Mouse (Mus musculus): ENCODE results near the gene Rnase1.
"Not testable (repeated sequence)": the region's sequence is repeated elsewhere in the genome, so short reads cannot be mapped to it uniquely, and the experiment has no call there.

Gene Rnase1

DNA sequence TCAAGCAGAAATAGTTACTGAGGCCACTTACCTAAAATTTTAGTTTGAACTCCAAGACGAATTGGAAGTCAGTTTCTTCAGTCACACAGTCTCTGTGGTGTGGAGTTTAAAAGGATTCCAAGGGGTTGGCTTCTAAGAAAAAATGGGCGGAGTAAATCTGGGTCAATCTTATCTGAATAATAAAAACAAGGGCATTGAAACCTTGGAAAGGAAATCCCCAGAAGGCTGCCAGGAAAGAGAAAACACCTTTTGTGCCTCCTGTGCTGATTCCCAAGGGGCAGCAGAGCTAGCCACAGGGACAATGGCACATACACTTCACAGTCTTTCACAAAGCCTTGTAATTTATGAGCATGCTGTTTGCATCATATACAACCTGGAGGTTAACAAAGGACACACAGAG is at the start of gene Rnase1:
Rnase1 (minus strand) TSS at position 101 of the 400 bp plus-strand sequence.
- DNase-seq (ENCODE audit: low read depth, low spot score) = no peak

DNA sequence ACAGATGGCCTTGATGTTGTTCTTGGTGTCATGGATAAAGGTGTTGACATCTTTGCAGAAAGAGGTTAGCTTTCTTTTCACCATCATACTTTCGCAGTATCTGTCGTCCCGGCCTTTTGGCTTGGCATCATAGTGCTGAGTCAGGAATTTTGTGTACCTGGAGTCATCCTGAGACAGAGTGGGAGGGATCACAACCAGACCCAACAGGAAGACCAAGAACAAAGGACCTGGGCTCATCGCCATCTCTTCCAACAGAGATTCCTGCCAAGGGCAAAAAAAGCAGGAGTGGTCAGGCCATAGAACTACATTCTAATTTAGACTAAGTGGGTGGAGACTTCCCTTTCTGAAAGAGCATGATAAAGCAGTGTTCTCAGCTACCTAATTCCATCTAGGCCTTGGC is 49.1 kb upstream of the Rnase1 start:
- DNase-seq (ENCODE audit: low read depth, low spot score) = no peak

DNA sequence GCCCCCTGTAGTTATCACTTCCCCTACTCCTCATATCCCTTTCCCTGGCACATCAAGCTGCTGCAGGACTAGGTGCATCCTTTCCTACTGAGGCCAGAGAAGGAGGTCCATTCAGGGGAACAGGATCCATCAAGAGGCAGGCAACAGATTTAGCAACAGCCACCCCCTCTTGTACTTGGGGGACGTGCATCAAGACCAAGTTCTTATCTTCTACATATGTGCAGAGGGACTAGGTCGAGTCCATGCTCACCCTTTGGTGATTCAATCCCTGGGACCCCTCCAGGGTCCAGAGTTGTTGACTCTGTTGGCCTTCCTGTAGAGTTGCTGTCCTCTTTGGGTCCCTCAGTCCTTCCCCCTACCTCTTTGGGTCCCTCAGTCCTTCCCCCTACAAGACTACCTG is 34.5 kb upstream of the Rnase1 start:
- DNase-seq (ENCODE audit: low read depth, low spot score) = not testable (repeated sequence)

DNA sequence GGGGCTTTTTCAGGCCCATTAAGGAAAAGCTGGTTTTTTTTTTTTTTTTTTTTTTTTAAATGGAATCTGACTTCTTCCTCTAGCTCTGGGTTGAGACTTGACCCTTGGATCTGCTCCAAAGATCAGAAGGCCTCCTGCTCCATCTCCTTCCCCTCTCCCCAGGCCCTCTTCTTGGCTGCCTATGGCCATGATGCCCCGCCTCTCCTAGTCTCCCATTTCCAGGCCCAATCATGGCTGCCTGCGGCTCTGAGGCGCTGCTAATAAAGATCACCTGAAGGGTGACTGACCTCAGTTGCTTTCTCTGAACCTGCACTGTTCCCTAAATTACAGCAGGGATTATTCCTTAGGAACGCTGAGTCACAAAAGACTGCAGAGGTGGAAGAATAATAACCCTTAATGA is 27.3 kb upstream of the Rnase1 start:
- DNase-seq (ENCODE audit: low read depth, low spot score) = no peak

DNA sequence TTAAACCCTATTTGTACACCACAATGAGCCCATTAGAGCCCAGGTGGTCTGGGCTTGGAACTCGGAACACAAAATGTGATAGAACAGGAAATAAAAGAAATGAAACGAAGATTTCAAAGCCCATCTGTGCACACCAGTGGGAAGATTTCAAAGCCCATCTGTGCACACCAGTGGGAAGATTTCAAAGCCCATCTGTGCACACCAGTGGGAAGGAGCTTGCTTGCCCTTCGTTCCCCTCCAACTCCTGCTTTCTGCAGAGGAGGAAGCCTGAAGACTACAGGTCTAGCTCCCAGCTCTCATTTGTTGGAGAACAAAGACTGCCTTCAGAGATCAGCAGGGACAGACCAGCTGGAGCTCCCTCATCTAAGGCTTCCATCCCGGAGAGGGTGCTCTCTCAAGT is 26.4 kb upstream of the Rnase1 start:
- DNase-seq (ENCODE audit: low read depth, low spot score) = not testable (repeated sequence)

DNA sequence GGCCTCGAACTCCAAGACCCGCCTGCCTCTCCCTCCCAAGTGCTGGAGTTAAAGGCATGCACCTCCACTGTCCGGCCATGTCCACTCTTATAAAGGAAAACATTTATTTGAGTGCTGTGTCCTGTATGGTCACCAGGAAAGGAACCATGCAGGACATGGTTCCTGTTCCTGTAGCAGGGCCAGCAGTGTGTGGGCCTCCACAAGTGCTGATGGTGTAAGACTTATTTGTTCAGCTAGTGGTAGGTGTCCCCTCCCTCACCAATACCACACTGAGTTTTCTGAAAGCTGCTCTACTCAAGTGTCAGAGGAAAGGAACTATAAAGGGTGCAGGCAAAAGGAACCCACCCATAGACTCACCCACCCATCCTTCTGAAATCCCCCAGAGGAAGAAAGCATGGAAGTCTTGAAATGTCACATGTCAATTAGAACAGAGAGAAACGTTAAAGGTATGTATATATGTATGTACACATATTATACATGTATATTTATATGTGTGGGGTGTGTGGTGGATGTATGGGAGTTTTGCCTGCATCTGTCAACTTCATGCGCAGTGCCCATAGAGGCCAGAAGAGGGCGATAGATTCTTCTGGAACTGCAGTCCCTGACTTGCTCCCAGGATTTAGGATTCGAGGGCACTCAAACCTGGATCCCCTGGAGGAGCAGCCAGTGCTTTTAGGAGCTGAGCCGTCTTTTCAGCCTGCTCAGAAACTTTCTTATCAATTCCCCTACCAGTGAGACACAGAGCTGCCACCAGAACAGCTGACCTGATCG is 25.7 kb upstream of the Rnase1 start:
- not testable (repeated sequence) for DNase-seq (ENCODE audit: low read depth, low spot score)

DNA sequence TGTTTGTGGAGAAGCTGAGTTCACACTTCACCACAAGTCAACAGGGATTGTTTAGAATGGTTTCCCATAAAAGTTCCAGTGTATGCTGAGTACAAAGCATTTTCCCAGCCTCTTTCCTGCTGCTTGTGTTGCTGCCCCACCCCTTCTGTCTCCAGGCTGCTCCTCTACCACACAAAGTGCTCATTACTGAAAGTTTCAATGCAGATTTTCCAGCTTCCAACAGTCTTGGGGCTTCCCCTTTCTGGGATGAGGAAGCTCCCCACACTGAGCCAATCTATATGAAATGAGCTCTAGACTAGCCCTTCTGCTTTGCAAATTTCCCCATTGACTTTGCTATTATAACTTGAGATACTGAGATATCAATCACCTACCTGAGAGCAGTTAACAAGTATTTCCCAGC is 19.5 kb upstream of the Rnase1 start:
- no peak for DNase-seq (ENCODE audit: low read depth, low spot score)

DNA sequence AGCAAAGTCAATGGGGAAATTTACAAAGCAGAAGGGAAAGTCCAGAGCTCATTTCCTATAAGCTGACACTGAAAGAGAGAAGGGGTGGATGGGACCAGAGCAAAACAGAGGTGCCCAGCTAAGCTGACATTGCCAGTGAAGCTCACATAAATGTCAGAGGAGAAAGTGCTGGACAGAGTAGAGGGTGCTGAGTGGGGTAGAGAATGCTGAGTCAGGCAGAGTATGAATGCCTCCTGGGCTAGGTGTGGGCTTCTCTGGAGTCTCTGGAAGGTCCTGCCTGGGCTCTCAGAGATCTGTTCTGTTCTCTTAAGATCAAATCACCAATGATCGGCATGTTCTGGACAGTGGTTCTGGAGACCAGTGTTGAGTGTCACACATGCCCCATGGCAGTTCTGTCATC is 18.9 kb upstream of the Rnase1 start:
- DNase-seq (ENCODE audit: low read depth, low spot score) = no peak

DNA sequence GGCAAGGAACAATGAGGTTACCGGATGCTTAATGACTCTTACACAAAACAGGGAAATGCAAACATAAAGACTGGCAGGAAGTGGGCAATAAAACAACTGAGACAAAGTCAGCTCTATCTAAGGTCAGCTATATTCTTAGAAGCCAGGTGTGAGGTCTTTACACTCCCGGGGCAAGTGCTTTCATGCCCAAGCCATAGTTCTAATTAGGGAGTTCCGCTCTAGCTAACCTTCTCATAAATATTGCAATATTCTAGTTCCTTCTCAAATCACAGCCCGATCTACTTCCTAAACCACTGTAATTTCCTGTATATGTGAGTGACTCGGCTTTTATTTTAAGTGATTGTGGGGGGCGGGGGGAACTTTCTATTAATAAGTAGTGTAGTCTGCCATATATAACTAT is 16.7 kb upstream of the Rnase1 start:
- DNase-seq (ENCODE audit: low read depth, low spot score) = not testable (repeated sequence)

DNA sequence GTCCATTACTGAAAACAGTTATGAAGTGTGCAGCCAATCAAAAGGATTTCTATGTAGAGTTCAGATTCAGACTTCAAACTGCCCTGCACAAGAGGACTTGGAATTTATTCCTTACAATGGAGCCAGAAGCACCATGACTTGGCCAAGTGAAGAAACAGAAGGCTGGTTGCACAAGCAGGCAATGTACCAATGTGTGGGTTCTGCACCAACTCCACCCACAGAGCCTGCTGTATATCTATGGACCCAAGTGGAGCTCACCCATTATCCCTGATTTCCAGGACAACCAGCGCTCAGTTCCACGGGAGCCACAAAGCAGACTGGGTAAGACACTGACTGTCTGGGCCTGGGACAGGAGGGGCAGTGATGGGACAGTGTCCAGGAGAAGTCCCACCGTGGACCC is 15.4 kb upstream of the Rnase1 start, which contains the start of gene Rnase2b:
Rnase2b (plus strand) TSS at position 285 of the 400 bp plus-strand sequence.
- DNase-seq (ENCODE audit: low read depth, low spot score) = not testable (repeated sequence)

DNA sequence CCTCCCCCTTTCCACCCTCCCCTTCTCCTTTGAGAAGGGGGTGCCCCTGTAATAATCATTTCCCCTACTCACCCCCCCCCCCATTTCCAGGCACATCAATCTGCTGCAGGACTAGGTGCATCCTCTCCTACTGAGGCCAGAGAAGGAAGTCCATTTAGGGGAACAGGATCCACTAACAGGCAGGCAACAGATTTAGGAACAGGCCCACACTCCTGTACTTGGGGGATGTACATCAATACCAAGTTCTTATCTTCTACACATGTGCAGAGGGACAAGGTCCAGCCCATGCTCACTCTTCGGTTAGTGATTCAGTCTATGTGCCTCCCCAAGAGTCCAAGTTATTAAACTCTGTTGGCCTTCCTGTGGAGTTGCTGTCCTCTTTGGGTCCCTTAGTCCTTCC is 10.5 kb upstream of the Rnase1 start:
- no peak for DNase-seq (ENCODE audit: low read depth, low spot score)

DNA sequence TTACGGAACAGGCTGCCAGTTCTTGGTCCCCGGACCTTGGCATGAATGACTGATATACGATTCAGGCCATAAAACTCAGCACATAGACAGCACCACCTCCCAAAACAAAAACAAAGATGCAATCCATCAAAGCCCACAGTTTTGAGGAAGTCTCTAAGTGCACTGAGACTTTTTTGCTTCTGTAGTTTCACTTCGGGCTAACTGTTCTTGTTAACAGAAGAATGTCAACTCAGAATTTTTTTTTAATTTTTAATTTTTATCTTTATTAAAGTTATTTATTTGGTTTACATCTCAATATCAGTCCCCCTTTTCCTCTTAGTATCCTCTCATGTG is 10.1 kb upstream of the Rnase1 start:
- no peak for DNase-seq (ENCODE audit: low read depth, low spot score)

DNA sequence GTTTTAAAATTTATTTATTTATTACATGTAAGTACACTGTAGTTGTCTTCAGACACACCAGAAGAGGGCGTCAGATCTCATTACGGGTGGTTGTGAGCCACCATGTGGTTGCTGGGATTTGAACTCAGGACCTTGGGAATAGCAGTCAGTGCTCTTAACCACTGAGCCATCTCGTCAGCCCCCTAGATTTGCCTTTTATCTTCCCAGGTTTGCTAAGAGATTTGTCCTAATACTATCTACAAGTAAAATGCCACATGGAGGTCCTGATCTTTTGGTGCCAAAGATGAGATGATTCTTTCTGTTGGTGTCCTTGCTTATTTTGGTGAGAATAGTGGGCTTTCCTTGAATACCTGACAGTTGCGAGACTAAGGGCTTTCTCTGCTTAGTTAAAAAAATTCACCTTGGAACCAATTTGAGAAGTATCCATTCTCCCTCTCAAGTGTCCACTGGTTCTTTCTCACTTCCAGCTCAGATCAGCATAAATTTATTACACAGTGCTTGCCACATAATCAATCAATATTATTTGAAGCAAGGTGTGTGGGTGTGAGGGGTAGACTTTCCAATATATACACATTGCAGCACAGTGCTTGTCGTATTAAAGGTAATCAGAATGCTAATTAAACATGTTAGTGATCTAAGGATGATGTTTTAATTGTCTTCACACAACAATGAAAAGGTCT is 9.6 kb upstream of the Rnase1 start:
- DNase-seq (ENCODE audit: low read depth, low spot score) = no peak

DNA sequence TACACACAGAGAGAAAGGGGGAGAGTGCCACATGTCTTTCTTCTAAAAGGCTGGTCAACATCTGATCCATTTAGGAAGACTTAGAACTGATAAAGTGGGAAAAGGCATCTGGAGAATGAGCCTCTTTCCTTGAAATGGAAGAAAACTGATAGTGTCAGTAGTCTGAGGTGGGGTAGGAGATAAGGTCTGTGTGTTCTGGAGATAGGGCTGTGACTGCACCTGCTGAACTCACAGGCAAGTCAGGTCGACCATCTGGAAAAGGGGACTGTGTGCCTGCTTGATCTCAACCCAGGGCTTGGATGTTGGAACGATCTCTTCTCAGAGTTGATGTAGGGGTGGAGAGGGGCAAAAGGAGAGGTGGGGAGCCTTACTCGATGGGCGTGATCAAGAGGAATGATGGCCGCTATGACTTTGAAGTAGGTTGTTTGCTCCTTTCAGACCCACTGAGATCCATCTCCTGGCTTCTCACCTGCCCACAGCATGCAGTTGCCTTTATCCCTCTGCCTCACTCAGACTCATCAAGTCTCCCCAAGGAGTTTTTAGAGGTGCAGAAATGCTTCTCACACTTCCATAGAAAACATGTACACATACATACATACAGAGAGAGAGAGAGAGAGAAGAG is 5.8 kb upstream of the Rnase1 start:
- DNase-seq (ENCODE audit: low read depth, low spot score) = no peak

DNA sequence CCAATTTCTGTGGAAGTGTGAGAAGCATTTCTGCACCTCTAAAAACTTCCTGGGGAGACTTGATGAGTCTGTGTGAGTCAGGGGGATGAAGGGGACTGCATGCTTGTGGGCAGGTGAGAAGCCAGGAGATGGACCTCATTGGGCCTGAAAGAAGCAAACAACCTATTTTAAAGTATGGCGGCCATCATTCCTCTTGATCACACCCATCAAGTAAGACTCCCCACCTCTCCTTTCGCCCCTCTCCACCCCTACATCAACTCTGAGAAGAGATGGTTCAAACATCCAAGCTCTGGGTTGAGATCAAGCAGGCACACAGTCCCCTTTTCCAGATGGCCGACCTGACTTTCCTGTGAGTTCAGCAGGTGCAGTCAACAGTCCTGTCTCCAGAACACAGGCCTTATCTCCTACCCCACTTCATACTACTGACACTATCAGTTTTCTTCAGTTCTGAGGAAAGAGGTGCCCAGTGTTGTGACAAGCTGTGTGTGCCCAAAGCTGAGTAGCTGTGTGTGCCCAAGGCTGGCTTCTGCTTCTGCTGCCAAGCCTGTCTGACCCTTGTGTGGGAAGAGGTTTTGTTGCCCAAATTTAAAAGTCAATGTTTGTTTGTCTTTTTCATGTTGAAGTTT is 3.7 kb upstream of the Rnase1 start:
- no peak for DNase-seq (ENCODE audit: low read depth, low spot score)

DNA sequence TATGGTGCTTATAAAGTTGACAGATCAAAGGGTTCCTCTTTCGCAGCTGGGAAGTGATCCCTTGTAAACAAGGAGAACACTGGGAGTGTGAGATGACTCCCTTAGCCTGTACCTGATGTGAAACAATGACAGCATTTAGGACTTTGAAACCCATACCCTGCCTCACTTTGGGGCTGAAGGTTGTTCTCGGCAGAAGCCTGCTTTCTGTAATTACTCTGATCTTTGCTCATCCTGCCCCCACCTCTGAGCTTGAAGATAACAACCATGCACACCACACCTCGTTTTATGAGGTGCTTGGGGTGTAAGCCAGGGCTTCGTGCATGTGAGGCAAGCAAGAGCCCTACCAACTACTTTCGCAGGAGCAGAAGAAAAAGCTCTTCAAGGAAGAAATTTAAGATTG is 2.6 kb upstream of the Rnase1 start:
- DNase-seq (ENCODE audit: low read depth, low spot score) = no peak

DNA sequence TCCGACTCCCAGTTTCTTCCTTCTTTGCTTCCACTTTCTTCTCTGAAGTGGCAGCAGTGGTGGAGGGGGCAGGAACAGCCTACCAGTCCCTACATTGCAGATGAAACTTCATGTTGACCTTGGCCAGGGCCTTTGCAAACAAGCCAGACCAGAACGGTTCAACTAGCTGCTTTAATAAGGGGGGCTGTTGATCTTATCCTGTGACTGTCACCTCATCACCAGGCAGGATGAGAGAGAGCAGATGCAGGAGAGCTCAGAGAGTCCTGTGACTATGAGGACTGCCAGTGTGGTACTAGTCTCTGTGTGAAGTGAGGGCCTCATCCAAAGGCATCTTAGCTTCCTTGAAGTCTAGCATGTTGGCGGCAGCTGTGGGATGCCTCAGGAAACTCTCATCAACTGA is 1.4 kb upstream of the Rnase1 start:
- DNase-seq (ENCODE audit: low read depth, low spot score) = no peak

DNA sequence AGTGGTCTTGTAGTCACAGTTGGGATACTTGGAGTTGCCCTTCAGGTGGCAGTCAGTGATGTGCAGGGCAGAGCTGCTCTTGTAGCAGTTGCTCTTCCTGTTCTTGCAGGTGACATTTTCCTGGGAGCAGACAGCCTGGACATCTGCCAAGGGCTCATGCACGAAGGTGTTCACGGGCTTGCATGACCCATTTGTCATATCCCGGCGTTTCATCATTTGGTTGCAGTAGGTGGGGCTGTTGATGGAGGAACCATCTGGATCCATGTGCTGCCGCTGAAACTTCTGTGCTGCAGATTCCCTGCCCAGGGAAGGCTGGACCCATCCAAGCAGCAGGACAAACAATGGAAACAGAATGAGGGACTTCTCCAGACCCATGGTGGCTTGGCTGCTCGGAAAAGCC is 1.1 kb downstream of the Rnase1 start:
- no peak for DNase-seq (ENCODE audit: low read depth, low spot score)

DNA sequence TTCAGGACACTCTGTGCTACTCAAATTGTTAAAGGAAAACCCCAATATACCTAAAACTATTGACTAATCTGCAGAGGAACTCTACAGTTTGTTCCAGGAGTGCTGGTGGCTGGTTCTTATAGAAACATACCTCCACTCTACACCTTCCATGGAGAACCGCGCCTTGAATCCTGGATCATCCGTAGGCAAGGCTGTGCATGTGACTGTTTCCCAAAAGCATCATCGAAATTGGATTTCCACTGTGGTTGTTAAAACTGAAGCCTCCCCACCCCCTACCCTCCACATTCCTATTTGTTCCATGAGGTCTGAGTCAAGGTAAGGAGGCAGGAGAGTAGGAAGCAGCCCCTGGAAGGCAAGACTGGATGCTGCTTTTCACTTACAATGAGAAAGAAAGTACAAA is 2.1 kb downstream of the Rnase1 start:
- no peak for DNase-seq (ENCODE audit: low read depth, low spot score)

DNA sequence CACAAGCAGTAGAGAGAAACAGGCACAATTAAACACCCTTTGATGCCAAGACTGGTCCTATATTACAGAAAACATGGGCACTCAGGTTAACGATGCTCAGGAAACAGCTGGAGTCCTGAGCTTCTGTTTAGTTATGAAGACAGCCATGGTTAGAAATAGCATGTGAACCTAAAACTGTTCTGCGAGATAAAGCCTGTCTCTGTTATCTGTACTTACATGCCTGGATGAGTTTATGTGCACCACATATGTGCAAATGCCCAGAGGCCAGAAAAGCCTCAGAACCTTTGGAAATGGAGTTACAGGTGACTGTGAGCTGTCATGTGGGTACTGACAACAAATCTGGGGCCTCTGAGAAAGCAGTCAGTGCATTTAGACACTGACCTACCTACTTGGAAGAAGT is 2.6 kb downstream of the Rnase1 start:
- DNase-seq (ENCODE audit: low read depth, low spot score) = no peak

DNA sequence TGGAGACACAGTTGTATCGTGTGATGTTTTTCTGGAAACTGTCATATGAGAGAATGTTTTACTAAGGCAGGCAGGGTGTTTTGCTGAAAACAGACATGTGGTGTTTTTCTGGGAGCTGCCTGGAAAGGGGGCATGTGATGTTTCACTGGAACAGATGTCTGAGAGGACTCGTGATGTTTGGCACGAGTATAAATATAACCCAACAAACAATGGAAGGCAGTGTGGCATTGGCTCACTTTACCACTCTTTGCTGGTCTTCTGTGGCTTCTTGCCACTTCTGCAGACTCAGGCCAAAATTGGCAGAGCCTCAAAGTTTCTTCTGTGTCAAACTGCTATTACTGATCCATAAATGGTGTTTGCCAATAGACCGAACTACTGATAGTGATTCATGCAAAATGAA is 3.3 kb downstream of the Rnase1 start:
- DNase-seq (ENCODE audit: low read depth, low spot score) = no peak

DNA sequence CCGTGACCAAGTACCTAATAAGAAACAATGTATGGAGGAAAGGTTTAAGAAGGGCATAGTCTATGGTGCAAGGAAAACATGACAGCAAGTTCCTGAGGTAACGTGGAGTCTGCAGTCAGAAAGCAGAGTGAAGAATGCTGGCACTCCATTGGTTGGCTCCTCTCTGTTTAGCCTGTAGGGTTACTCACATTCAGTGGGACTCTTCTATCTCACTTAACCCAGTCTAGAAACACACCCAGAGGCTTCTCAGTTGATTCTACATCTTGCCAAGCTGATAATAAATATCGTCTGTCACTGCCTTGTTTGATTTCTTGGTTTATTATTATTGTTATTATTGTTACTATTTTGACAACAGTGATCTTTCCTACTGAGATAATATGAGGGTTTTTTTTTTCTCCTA is 4.0 kb downstream of the Rnase1 start:
- DNase-seq (ENCODE audit: low read depth, low spot score) = no peak

DNA sequence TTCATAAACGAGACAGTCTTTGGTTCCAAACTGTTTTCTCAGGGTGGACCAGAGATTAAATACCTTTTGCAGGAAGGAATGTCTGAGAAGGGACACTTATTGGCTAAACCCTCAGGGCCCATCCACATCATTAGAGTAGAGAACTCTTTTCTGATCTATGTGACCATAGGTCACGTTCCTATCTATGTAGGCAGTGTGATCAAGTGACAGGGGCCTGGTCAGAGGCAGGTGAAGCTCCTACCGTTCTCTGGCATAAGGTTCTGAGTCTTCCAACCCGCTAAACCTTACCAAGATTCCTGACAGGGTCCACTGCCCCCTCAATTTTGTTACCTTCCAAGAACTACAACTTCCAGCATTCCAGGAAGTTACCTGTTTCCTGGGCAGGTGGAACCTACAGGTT is 4.5 kb downstream of the Rnase1 start:
- DNase-seq (ENCODE audit: low read depth, low spot score) = no peak
